Mouse (Mus musculus): ENCODE results near the gene Tmod1.

Tmod1 gene

DNA sequence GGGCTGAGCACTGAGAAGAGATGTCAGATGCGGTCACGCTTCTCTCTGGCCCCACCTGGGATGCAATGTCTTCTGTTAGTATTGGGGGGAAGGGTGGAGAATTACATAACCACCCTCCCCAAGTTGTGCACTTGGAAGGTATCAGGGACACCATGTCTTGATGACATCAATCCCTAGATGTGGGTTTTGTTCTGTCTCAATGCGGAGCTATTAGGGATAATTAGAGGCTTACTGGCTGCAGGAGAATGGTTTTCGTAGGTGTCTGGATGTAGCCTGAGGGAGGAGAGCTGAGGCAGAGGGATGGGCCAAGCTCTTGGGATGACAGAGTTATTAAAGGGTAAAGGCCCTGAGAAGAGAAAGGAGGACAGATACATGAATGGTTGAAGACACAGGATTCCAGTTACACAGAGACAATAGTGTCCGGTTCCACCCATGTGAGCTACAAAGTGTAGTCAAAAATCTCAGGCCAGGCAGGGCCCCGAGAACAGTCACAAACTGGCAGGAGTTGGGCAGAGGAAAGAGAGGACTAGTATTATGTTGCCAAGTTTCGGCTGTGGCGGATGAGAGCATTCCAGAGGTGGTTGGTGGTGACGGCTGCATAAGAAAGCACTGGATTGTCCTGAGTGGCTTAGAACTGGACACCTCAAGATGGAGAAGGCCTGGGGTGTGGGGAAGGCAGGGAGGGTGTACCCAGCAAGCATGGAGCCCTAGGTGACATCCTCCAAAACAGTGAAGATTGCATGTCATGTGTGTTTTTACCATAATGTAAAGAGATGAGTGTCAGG, 14.8 kb downstream of the Tmod1 start:
- DNase-seq (ENCODE audit: low read depth, low spot score) = no peak

DNA sequence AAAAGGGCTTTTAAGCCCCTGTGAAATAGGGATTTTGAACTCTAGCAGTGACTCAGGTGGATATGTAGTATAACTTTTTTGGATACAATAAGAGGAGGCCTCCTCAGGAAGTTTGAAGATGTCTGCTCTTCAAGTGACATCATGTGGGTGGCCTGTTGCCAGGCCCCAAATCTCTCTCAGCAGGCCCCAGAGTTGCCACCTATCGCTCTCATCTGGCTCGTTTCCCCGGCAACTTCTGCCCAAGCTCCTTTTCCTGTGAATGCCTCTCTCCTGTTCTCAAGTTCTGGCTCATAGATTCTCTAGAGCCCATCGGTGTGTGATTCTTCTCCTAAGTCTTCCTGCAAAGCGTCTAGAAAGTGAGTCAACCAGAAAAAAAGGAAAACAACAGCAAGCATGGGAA, 17.4 kb downstream of the Tmod1 start:
- no peak for DNase-seq (ENCODE audit: low read depth, low spot score)

DNA sequence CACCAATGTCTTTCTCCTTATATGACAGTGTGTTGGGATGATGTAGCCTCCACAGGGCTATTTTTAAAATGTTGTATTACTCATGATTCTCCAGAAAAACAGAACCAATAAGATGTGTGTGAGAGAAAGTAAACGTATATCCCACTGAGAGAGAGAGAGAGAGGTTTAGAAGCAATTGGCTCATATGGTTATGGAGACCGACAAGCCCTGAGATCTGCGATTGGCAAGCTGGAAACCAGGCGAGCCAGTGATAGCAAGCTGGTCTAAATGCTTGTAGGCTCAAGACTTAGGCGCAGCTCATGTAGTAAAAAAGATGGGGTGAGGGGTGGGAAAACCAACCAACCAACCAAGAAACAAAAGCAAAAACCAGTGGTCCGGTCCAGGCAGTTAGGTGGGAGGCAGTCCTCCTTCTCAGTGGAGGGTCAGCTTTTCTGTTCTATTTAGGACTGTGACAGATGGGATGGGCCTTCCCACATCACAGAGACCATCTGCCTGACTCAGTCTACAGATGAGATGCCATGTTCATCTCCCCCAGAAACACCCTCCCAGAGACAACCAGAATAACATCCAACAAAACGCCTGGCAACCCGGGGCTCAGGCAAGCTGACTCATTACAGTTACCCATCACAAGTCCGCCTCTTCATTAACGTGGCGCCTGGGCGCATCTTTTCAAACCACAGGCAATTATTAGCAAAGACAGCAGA, 22.7 kb downstream of the Tmod1 start:
- no peak for DNase-seq (ENCODE audit: low read depth, low spot score)

- DNase-seq (ENCODE audit: low read depth, low spot score) = no peak
Observed at GRCm38 (mm10) chr4:46063841-46064240, 25.1 kb downstream of the Tmod1 start.

DNA sequence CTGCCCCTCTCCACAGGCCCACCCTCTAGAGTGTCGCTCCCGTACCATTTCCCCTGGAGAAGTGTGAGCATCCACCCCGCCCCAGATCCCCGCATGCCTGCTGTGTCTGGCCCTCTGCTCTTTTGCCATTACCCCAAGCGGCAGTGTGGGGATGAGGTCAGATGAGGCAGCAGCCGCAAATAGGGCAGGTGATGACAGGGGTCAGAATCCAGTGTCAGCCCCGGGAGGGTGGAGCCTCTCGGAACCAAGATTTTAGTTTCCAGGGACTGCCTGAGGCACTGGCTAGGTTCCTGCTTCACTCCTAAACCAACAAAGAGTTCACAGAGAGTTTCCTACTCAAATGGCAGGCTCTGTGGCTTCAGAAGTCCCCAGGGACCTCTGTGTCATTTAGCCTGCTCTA, 25.5 kb downstream of the Tmod1 start:
- DNase-seq (ENCODE audit: low read depth, low spot score) = no peak

DNA sequence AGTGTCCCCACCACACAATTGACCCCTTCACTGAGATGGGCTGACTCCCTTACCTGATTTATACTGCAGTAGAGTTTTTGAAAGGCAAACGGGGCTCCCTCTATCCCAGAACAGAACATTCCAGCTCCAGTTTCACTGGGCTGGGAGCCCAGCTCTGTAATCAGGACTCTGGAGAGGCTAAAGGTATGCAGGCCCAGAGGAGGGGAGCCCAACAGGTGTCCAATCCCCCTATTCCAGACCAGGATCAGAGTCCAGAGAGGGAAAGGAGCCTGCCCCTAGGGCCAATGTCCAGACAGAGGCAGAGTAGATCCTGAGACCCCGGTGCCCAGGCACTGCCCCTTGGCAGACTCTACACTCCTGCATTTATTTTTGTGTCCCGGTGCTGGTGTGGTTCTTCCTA, 26.2 kb downstream of the Tmod1 start:
- DNase-seq (ENCODE audit: low read depth, low spot score) = no peak

- no peak for DNase-seq (ENCODE audit: low read depth, low spot score)
Observed at GRCm38 (mm10) chr4:46065695-46066340, 27.1 kb downstream of the Tmod1 start.

DNA sequence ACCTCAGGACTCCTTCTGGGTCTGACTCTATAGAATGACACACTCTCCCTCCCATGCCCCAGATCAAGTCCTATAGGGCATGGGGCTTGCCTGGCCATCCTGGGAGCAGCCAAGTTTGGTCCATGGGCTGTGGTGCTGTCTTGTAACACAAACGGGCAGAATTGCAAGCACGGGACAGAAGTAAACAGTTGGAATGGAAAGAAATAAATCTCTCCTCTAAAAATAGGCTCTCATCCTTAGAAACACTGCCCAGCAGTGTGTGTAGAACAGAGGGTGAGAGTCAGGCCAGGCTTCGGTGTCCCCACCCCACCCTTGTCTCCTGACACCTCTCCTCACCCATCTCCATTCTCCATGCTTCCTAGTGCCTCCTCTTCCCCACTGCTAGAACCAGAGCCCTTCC, 29.3 kb downstream of the Tmod1 start:
- DNase-seq (ENCODE audit: low read depth, low spot score) = no peak

DNA sequence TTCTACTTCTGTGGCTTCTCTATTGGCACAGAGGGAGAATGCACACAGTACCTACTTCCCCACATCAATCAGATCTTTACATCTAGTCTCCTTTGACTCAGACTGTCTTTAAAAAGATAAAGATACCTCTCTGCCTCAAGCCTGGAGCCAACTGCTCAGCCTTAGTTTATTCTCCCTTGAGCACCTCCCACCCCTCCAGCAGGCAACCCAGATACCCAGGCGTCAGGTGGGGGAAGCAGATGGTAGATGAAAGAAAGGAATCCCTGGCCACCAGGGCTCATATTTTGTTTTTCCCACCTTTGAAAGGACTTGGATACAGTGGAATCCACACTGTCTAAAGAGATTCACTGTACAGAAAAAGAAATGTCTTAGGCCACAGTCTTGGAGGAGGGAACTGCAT, 29.8 kb downstream of the Tmod1 start:
- DNase-seq (ENCODE audit: low read depth, low spot score) = no peak

- DNase-seq (ENCODE audit: low read depth, low spot score) = no peak
Observed at GRCm38 (mm10) chr4:46069851-46070482, 31.2 kb downstream of the Tmod1 start.

DNA sequence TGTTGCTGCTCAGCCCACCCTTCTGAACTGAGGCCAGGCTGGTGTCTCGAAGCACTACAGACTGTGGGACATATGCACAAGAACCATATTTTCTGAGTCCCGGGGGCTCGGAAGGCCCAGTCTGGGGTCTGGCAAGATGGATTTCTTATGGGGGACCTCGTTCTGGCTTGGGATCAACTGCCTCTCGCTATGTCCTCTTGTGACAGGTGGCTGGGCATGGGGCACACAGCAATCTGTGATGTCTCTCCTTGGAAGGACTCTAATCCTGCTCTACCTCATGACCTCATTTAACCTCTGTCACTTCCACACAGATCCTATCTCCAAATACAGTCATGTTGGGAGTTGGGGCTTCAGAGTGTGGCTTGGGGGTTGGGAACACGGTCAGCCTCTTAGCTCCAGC, 33.9 kb downstream of the Tmod1 start:
- no peak for DNase-seq (ENCODE audit: low read depth, low spot score)

- DNase-seq (ENCODE audit: low read depth, low spot score) = no peak
Observed at GRCm38 (mm10) chr4:46073736-46074135, 35.0 kb downstream of the Tmod1 start.

DNA sequence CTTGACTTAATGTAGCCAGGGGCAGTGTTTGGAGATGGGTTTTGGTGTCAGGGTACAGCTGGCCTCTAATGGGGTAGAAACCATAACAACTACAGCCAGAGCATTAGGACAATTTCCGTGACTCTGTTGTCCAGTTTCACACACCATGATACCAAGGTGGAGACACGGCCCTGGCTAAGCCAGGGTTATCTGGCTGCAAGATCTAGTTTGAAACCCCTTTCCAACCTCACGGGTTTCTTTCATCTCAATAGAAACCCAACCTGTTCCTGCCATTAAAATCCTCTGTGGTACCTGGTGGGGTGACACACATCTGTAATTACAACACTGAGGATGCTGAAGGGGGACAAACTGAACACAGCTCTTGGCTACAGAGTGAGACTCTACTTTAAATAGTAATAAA, 36.9 kb downstream of the Tmod1 start:
- no peak for DNase-seq (ENCODE audit: low read depth, low spot score)

DNA sequence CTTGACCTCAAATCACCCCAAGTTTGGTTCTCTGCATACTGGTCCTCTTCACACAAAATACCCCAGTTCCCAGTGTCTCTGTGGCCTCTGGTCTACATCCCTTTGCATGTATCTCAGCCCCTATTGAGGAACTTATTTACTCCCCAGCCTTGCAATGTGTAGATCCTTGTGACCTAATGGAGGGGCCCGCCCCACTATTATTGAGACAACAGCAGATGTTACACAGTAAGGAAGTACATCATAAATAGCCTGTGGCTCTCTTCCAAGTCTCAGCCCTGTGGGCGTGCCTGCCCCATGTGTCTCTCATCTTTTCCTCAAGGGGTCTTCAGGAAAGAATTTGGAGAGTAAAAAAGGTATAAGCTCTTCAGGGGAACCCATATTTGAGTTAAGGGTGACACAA, 38.2 kb downstream of the Tmod1 start:
- no peak for DNase-seq (ENCODE audit: low read depth, low spot score)

GRCm38 (mm10) chr4:46080261-46080660, 41.5 kb downstream of the Tmod1 start:
- DNase-seq (ENCODE audit: low read depth, low spot score) = no peak

DNA sequence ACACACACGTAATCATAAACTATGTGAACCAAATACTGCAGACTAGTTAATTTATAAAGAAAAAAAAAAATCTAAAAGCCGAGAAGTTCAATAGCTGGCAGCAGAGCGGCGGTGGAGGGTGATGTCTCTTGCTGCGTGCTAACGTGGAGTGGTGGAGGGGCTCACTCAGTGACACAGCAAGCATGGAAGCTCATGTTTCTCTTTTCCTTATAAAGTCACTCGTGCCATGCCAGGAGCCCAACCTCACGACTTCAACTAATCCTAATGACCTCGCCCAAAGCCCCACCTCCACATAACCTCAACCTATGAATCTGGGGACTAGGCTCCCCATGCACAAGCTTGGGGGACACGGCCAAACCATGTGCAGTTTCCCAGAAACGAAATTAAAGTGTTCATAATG, 43.8 kb downstream of the Tmod1 start:
- no peak for DNase-seq (ENCODE audit: low read depth, low spot score)

GRCm38 (mm10) chr4:46084416-46085172, 45.9 kb downstream of the Tmod1 start:
- DNase-seq (ENCODE audit: low read depth, low spot score) = no peak

DNA sequence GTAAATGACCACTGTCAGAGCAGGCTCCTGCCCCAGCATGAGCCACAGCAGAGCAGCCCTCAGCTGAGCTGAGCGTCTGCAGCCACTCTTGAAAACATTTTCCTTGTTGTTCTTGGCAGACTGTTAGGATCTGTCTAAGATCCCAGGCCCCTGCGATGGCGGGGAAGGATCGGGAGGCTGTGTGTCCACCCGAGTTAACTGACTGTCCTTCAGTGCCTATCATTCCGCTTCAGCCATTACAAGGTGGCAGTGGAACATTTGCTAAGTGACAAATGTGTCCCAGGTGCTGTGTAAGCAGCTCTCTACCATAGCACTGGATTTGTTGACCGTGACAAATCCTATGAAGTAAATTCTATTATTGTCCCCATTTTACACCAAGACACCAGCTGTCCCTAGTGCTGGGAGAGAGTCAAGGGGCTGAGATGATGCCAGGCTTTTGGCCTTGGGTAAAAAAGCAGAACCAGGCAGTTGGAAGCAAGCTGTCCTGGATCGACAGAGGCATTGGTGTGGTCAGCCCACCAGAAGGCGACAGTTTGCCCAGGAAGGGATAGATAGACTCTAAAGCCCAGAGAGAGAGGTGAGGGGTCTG, 46.6 kb downstream of the Tmod1 start:
- DNase-seq (ENCODE audit: low read depth, low spot score) = no peak

DNA sequence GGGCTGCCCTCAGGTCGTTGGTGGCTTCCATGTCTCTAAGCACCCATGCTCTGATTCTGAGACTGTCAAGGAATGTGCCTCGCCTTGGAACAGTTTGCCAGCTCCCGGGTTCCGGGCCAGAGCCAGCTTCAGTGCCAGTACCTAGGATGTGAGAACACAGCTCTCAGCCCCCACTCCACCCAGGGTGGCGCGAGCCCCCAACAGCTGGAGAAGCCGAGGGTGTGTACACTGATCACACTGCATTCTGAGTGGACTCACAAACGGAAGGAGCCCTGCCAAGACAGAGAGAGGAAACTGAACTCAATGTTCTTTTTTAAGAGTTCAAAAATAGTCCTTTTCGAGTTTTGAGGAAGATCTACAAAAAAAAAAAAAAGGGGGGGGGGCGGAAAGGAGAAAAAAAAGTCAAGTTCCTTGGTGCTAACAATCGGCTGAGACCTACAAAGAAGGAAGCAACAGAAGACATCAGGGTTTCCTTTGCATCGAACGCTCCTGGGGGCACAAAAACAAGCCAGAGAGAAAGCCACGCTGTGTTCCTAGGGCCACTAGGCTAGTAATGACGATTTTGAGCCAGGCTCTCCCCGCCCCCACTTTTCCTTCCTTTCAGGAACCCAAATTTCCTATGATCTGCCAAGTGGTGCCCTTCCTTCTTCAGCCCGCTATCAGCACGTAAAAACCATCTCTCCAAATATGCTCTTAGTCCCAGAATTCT, 48.1 kb downstream of the Tmod1 start:
- DNase-seq (ENCODE audit: low read depth, low spot score) = peak; percentile 6

DNA sequence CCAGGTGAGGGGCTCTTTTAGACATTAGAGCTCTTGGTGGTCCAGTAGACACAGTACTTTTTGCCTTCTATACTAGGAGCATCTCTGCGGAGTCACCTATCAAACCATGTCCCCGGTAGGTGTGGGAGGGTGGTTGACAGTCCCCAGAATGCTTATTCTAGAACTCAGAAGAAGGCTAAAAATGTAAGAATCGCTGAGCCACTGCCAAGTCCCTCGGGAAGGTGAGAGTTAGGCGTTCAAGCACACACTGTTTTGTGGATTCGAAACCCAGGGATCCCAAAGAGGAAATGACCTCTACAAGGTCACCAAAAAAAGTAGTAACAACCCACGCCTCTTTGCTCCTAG, 48.7 kb downstream of the Tmod1 start:
- DNase-seq (ENCODE audit: low read depth, low spot score) = peak; percentile 4

DNA sequence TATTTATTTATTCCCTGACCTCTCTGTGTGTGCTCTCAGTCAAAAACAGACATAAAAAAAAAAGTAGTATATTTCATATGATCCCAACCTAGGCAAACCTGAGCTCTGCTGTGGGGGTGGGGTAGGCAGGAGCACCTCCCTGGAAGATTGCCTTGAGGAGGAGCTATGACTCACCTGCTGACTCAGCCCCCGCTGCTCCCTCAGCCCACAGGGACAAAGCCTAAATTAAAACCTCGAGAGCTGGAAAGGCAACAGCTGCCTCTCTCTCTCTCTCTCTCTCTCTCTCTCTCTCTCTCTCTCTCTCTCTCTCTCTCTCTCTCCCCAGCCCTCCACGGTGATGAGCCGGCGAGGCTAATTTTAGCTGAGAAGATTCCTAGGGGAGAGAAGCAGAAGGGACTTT, 49.1 kb downstream of the Tmod1 start:
- DNase-seq (ENCODE audit: low read depth, low spot score) = no peak
